Mouse (Mus musculus): ENCODE data around the gene Nudt15. TPM values are rescaled to one million over a fixed set of nuclear protein-coding genes. Genes with fewer than 3 reads are reported as not detected.

The Nudt15 gene
- polyA plus RNA-seq, 1 experiment from 2014 or later = 2.6 TPM

GRCm38 (mm10) chr14:73484366-73485110 is 63.5 kb downstream of the Nudt15 start:
- WGBS (ENCODE audit: insufficient replicate concordance) = 60% methylated on average over 3 of the region's 3 CpGs
- H3K27me3 ChIP-seq = no peaks in the 10 kb centered on the region

GRCm38 (mm10) chr14:73483516-73484229 is 64.4 kb downstream of the Nudt15 start:
- WGBS (ENCODE audit: insufficient replicate concordance) = 65% methylated on average over 5 of the region's 5 CpGs
- Histone ChIP-seq H3K4me2 (no peak overlapping the region), H3K4me3 (replicated peaks) (no peak overlapping the region), H3K27ac (replicated peaks) (no peak overlapping the region), H3K36me3 (replicated peaks) (no peaks in the 10 kb centered on the region), H3K27me3 (no peaks in the 10 kb centered on the region), H3K9me3 (replicated peaks) (no peaks in the 10 kb centered on the region), H3K4me1 (replicated peaks) (no peaks in the 10 kb centered on the region), H3K9ac (no peak overlapping the region)
- no peak for ATAC-seq (ENCODE audit: insufficient read depth)

More at GRCm38 (mm10) chr14:73484366-73485110, 63.5 kb downstream of the Nudt15 start:
- H3K4me1 ChIP-seq (replicated peaks) = no peaks in the 10 kb centered on the region
- H3K4me2 ChIP-seq = no peak overlapping the region
- no peaks in the 10 kb centered on the region for H3K9me3 ChIP-seq (replicated peaks)
- H3K9ac ChIP-seq = no peak overlapping the region
- no peak for ATAC-seq (ENCODE audit: insufficient read depth)
- H3K4me3 ChIP-seq (replicated peaks) = no peak overlapping the region
- no peak overlapping the region for H3K27ac ChIP-seq (replicated peaks)
- no peaks in the 10 kb centered on the region for H3K36me3 ChIP-seq (replicated peaks)

DNA sequence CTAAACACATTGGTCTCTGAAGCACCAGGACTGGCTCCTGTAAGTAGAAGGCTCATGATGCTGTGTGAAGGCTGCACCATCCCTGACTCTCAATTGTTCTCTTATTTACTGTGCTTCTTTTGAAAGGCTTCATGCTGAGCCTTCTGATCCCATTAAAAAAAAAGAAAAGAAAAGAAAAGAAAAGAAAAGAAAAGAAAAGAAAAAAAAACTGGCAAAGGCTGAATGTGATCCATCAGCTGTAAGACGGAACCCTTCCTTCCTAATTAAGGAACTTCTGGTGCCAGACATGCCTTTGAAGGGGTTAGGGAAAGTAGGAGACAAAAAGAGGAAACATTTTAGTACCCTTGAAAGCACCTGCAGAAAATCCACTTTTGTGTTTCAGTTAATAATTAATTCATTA is 68.3 kb downstream of the Nudt15 start:
- Histone ChIP-seq H3K4me2 (no peak overlapping the region), H3K27me3 (no peaks in the 10 kb centered on the region), H3K4me1 (replicated peaks) (no peaks in the 10 kb centered on the region), H3K9me3 (replicated peaks) (no peaks in the 10 kb centered on the region), H3K27ac (replicated peaks) (no peak overlapping the region), H3K9ac (no peak overlapping the region), H3K4me3 (replicated peaks) (no peak overlapping the region), H3K36me3 (replicated peaks) (no peaks in the 10 kb centered on the region)
- WGBS (ENCODE audit: insufficient replicate concordance) = 56% methylated on average over 1 of the region's 1 CpGs
- ATAC-seq (ENCODE audit: insufficient read depth) = no peak

GRCm38 (mm10) chr14:73478321-73478720 is 69.7 kb downstream of the Nudt15 start:
- H3K27ac ChIP-seq (replicated peaks) = no peak overlapping the region
- no peaks in the 10 kb centered on the region for H3K36me3 ChIP-seq (replicated peaks)
- H3K4me3 ChIP-seq (replicated peaks) = no peak overlapping the region
- H3K9ac ChIP-seq = no peak overlapping the region
- WGBS (ENCODE audit: insufficient replicate concordance) = 62% methylated on average over 3 of the region's 3 CpGs
- no peaks in the 10 kb centered on the region for H3K27me3 ChIP-seq
- H3K4me2 ChIP-seq = no peak overlapping the region
- peaks cover 11% of the 10 kb centered on the region; the same call in 1 of the 2 replicates for H3K4me1 ChIP-seq (replicated peaks)
- no peaks in the 10 kb centered on the region for H3K9me3 ChIP-seq (replicated peaks)
- no peak for ATAC-seq (ENCODE audit: insufficient read depth)

DNA sequence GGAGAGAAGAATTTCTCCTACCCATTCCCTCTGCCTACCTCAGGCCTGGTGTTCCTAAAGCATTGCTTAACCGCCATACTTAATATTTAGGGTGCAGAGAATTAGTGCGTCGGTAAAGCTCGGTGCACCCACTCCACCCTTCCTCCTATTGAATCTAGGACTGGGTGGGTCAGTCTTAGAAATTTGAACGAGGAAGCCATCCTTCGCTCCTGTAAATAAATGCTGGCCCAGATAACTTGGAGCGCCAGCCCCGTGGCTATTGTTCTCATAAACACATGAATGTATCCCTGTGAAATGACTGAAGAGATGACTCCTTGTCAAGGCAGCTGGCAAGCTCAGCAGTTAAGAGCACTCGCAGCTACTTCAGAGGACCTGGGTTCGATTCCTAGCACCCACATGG is 71.0 kb downstream of the Nudt15 start:
- H3K4me2 ChIP-seq = no peak overlapping the region
- no peak overlapping the region for H3K9ac ChIP-seq
- H3K27me3 ChIP-seq = no peaks in the 10 kb centered on the region
- WGBS (ENCODE audit: insufficient replicate concordance) = 83% methylated on average over 10 of the region's 10 CpGs
- H3K9me3 ChIP-seq (replicated peaks) = no peaks in the 10 kb centered on the region
- H3K36me3 ChIP-seq (replicated peaks) = no peaks in the 10 kb centered on the region
- no peak overlapping the region for H3K4me3 ChIP-seq (replicated peaks)
- peaks cover 11% of the 10 kb centered on the region; the same call in 1 of the 2 replicates for H3K4me1 ChIP-seq (replicated peaks)
- no peak overlapping the region for H3K27ac ChIP-seq (replicated peaks)
- ATAC-seq (ENCODE audit: insufficient read depth) = no peak

DNA sequence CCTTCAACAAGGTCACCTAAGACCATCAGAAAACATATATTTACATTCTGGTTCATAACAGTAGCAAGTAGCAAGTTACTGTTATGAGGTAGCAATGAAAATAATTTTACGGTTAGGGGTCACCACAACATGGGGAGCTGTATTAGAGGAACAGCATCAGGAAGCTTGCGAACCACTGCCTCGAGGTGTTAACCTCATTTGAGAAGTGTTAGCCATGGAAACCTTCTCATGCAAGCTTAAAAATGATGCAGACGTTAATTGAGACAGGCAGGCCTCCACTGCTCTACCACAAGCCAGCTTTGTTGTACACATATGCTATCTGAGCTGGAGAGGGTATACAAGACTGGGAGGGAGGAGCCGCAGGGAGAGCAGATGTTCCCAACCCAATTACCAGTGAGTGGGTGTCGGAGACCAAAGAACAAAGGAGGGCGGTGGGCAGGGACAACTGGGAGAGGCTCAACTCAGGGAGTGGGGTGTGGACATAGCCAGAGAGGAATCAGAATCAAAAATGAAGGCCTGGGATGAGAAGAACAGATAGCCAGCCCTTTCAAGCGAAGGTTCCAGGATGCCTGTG is 71.6 kb downstream of the Nudt15 start:
- H3K4me2 ChIP-seq = no peak overlapping the region
- H3K4me1 ChIP-seq (replicated peaks) = peaks cover 11% of the 10 kb centered on the region; the same call in 1 of the 2 replicates
- H3K9ac ChIP-seq = no peak overlapping the region
- 71% methylated on average over 8 of the region's 8 CpGs for WGBS (ENCODE audit: insufficient replicate concordance)
- ATAC-seq (ENCODE audit: insufficient read depth) = no peak
- H3K4me3 ChIP-seq (replicated peaks) = no peak overlapping the region
- H3K27ac ChIP-seq (replicated peaks) = no peak overlapping the region
- no peaks in the 10 kb centered on the region for H3K36me3 ChIP-seq (replicated peaks)
- no peaks in the 10 kb centered on the region for H3K27me3 ChIP-seq
- no peaks in the 10 kb centered on the region for H3K9me3 ChIP-seq (replicated peaks)

- H3K9ac ChIP-seq = no peak overlapping the region
- H3K27me3 ChIP-seq = no peaks in the 10 kb centered on the region
- no peak overlapping the region for H3K27ac ChIP-seq (replicated peaks)
- H3K36me3 ChIP-seq (replicated peaks) = no peaks in the 10 kb centered on the region
- no peak for ATAC-seq (ENCODE audit: insufficient read depth)
- 73% methylated on average over 7 of the region's 7 CpGs for WGBS (ENCODE audit: insufficient replicate concordance)
- H3K4me1 ChIP-seq (replicated peaks) = peaks cover 11% of the 10 kb centered on the region; the same call in 1 of the 2 replicates
- no peak overlapping the region for H3K4me3 ChIP-seq (replicated peaks)
- no peaks in the 10 kb centered on the region for H3K9me3 ChIP-seq (replicated peaks)
- no peak overlapping the region for H3K4me2 ChIP-seq
These were observed 72.5 kb downstream of the Nudt15 start for GRCm38 (mm10) chr14:73475506-73475905.

DNA sequence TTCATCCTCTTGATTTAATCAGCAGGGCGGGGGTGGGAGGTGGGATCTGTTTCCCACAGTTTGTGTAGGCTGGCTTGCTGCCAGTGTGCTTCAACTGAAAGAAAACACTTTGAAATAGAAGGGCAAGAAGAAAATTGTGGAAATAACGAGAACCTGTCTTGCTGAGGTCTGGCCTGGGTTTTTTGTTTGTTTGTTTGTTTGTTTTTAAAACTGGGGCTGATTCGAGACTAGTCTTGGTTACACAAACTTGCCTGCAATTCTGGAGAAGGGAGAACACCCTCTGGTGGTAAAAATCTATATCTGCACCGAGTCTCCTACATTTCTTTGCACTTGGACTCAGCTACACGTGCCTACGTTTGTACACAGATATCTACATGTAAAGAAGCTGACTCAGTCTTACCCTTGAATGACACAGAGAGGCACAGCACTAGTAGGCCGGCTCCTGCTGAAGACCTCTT is 73.4 kb downstream of the Nudt15 start:
- Histone ChIP-seq H3K9ac (no peak overlapping the region), H3K27ac (replicated peaks) (no peak overlapping the region), H3K9me3 (replicated peaks) (no peaks in the 10 kb centered on the region), H3K4me2 (no peak overlapping the region), H3K36me3 (replicated peaks) (no peaks in the 10 kb centered on the region), H3K4me3 (replicated peaks) (no peak overlapping the region), H3K27me3 (no peaks in the 10 kb centered on the region), H3K4me1 (replicated peaks) (peaks cover 11% of the 10 kb centered on the region; the same call in 1 of the 2 replicates)
- no peak for ATAC-seq (ENCODE audit: insufficient read depth)
- WGBS (ENCODE audit: insufficient replicate concordance) = 6% methylated on average over 7 of the region's 7 CpGs

GRCm38 (mm10) chr14:73473670-73474460 is 74.2 kb downstream of the Nudt15 start:
- Histone ChIP-seq H3K4me3 (replicated peaks) (no peak overlapping the region), H3K4me2 (no peak overlapping the region), H3K4me1 (replicated peaks) (peaks cover 11% of the 10 kb centered on the region; the same call in 1 of the 2 replicates), H3K36me3 (replicated peaks) (no peaks in the 10 kb centered on the region), H3K9me3 (replicated peaks) (no peaks in the 10 kb centered on the region), H3K27me3 (no peaks in the 10 kb centered on the region), H3K9ac (no peak overlapping the region), H3K27ac (replicated peaks) (no peak overlapping the region)
- WGBS (ENCODE audit: insufficient replicate concordance) = 22% methylated on average over 3 of the region's 3 CpGs
- ATAC-seq (ENCODE audit: insufficient read depth) = no peak

GRCm38 (mm10) chr14:73472205-73472604 is 75.8 kb downstream of the Nudt15 start:
- peaks cover 11% of the 10 kb centered on the region; the same call in 1 of the 2 replicates for H3K4me1 ChIP-seq (replicated peaks)
- H3K9ac ChIP-seq = no peak overlapping the region
- H3K27ac ChIP-seq (replicated peaks) = no peak overlapping the region
- WGBS (ENCODE audit: insufficient replicate concordance) = 62% methylated on average over 7 of the region's 7 CpGs
- H3K27me3 ChIP-seq = no peaks in the 10 kb centered on the region
- no peak overlapping the region for H3K4me2 ChIP-seq
- H3K9me3 ChIP-seq (replicated peaks) = no peaks in the 10 kb centered on the region
- H3K36me3 ChIP-seq (replicated peaks) = no peaks in the 10 kb centered on the region
- ATAC-seq (ENCODE audit: insufficient read depth) = no peak
- H3K4me3 ChIP-seq (replicated peaks) = no peak overlapping the region

Measured in liver, embryonic 15.5 days (tissue).